Mouse (Mus musculus): Measurements from ENCODE around the gene Gm37240.

- TF ChIP-seq CTCF (IDR thresholded peaks at IDR 0.05; ENCODE audit: insufficient read depth, low read depth, low read length) (no peak), POLR2A (IDR thresholded peaks at IDR 0.05; ENCODE audit: insufficient read depth, low read depth, low read length) (no peak)
Measured at GRCm38 (mm10) chr3:84686294-84686672, 1201.0 kb downstream of the Gm37240 start.

All from olfactory bulb, adult 2 months (tissue).